Mouse (Mus musculus) induced T-regulatory cell, adult 2 months (primary cell): Measurements from ENCODE around the gene Ski.

Source experiments
- DNase-seq: peaks from one replicate; pipeline ENCODE4 v3.0.0-alpha.2; 2012; ENCODE audit warnings: low read depth

The Ski gene

GRCm38 (mm10) chr4:155214188-155214587 is 8.2 kb downstream of the Ski start:
- no peak for DNase-seq

DNA sequence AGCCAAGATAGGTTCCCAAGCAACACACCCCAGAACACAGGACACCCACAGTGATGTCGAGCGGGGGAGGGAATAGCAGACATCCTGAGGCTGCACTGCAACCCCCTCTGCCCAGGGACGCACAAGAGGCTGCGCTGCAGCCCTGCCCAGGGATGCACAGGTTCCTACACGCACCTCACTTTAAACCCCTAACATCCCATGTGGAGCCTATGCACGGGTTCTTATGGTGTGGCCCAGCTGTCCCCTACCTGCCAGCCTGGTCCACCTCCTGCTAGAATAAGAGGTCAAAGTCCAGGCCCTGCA is 8.7 kb downstream of the Ski start:
- DNase-seq, result no peak

- peak; percentile 30 for DNase-seq
Observed at GRCm38 (mm10) chr4:155213052-155213751, 9.2 kb downstream of the Ski start.

GRCm38 (mm10) chr4:155209494-155209893 is 12.9 kb downstream of the Ski start:
- peak; percentile 62 for DNase-seq

GRCm38 (mm10) chr4:155209079-155209478 is 13.3 kb downstream of the Ski start:
- DNase-seq, result no peak

- DNase-seq, result no peak
Observed at GRCm38 (mm10) chr4:155208613-155209012, 13.8 kb downstream of the Ski start.

- peak; percentile 78 for DNase-seq
Observed at GRCm38 (mm10) chr4:155207841-155208240, 14.6 kb downstream of the Ski start.

GRCm38 (mm10) chr4:155206498-155206897 is 15.9 kb downstream of the Ski start:
- no peak for DNase-seq

GRCm38 (mm10) chr4:155205919-155206318 is 16.5 kb downstream of the Ski start:
- DNase-seq, result no peak

DNA sequence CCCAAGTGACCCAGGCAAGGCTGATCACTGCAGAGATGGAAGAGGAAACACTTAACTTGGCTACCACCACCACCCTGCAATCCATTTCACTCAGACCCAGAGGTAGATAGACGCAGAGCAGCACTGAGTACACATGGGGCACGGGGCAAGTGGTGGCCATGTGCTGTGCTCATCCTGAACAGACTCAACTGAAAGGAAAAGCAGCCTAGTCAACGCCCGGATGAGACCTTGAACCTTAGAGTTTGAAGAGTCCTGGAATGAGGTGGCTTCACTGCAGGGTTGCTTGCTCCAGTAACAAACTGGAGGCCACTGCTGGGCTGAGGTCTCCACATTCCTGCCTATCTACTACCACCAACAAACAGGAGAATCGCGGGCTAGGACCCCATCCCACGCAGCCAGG is 20.6 kb downstream of the Ski start:
- DNase-seq, result no peak

- DNase-seq, result peak; percentile 95
Observed at GRCm38 (mm10) chr4:155200861-155201390, 21.5 kb downstream of the Ski start.

DNA sequence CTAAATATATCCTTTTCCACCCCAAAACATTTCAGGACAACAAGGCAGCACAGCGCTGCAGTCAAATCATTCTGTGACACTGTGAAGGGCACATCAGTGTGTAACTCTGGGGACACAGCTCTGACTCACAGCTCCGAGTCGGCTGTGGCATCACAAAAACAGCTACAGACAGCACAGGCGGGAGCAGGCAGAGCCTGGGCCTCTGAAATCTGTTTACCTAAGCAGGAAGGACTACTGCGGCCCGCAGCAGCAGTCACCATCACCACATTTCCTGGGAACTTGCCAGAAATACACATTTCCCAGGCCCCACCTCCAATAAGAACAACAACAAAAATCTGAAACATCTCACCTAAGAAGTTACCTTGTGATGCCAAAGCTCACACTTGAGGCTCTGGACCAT is 24.7 kb downstream of the Ski start:
- DNase-seq, result peak; percentile 82

DNA sequence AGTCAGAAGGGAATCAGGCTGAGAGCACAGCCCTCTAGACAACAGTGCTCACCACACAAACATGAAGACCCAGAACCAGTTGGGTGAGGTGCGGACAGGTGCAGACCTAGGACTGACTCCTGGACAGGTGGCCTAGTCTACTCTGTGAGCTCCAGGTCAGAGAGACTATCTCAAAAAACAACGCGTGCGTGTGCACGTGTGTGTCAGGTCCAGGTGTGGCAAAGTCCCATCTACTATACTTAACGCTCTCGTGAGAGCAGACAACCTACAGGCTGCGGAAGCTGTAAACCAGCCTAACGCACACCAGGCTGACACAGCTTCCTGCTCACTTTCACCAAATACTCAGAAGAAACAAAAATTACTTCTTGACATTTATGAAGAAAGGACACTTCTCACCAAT is 27.2 kb downstream of the Ski start:
- no peak for DNase-seq

GRCm38 (mm10) chr4:155190275-155190674 is 32.1 kb downstream of the Ski start:
- DNase-seq, result no peak

DNA sequence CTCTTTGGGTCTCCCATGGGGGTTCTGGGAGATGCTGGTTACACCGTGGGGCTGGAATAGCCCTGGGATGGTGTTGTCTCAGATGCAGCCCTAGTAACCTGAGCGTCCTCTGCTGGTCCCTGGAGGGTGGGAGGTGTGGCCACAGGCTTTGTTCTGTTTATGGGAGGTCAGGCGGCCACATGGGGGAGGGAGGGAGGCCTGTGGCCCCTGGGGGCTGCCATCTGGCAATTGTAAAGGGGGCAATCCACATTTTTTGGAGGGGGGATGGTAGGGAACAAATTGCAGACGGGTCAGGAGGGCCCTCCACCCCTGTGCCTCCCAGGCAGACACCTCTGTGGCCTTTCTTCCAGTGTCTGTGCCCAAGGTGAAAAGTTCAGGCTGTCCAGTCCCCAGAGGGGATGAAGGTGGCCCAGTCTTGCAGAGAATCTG is 32.7 kb downstream of the Ski start:
- DNase-seq, result no peak

GRCm38 (mm10) chr4:155188803-155189202 is 33.6 kb downstream of the Ski start:
- no peak for DNase-seq

- DNase-seq, result no peak
Observed at GRCm38 (mm10) chr4:155188341-155188740, 34.1 kb downstream of the Ski start.

DNA sequence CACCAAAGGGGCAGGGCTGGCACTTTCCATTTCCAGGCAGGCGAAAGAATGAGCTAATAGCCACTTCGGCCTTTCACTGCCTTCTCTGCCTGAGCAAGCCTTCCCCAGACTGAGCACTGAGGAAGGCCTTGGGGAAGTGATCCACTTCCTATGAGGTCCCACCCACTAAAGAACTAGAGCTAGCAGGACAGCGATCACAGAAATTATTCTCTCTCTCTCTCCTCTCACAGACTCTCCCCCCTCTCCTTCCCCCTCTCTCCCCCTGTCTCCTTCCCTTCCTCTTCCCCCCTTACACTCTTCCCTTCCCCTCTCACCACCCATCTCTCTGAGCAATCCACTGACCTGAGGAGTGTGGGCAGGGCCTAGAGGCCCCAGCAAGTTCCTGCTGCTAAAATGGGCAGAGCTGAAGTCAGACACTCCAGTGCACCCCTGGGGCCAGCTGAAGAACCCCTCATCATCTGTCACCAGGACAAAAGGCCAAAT is 35.2 kb downstream of the Ski start:
- no peak for DNase-seq

- no peak for DNase-seq
Observed at GRCm38 (mm10) chr4:155185845-155186244, 36.5 kb downstream of the Ski start.

- no peak for DNase-seq
Observed at GRCm38 (mm10) chr4:155184248-155185070, 37.9 kb downstream of the Ski start.

GRCm38 (mm10) chr4:155183201-155183600 is 39.2 kb downstream of the Ski start:
- DNase-seq, result no peak

DNA sequence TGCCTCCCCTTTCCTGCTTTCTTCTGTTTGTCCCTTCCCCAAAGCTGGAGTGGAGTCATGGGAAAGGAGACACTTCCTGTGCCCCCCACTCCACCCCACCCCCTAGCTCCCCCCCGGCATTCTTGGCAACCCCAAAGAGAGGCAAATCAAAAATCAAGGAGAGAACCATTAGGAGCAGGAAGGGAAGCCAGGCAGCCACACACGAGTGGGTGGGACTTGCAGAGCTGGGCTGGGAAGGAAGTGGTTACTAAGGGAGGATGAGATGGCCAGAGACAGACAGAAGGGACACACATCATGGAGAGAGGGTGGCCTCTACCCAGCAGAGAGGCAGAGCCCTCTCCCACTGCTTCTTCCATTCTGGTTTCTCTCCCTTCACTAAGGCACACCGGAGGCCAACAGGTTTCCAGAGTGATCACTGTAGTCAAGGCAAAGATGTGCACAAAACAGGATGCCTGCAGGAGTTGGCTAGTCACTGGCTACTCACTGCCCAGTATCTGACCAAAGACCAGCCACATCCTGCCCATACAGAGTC is 43.3 kb downstream of the Ski start:
- DNase-seq, result peak; percentile 62

- peak; percentile 89 for DNase-seq
Observed at GRCm38 (mm10) chr4:155178274-155178673, 44.1 kb downstream of the Ski start.
